Mouse (Mus musculus) hindbrain, embryonic 10.5 days (tissue): ENCODE data around the gene Bst1. TPM values are rescaled to one million over a fixed set of nuclear protein-coding genes. Genes with fewer than 3 reads are reported as not detected.

Experiments used
- DNase-seq: peaks from one replicate; pipeline ENCODE4 v3.0.0-alpha.2; 2017; ENCODE audit warnings: low spot score
- H3K27ac ChIP-seq: fragments of 300-500 bp; sonication (generic); 2 replicates; pipeline ENCODE4 v1.5.1; 2016; ENCODE audit warnings: mild to moderate bottlenecking, moderate library complexity
- H3K27me3 ChIP-seq: fragments of 300-500 bp; sonication (generic); 2 replicates; pipeline ENCODE4 v1.6.1; 2016; ENCODE audit warnings: mild to moderate bottlenecking; ENCODE audit not compliant: poor library complexity, insufficient read depth, severe bottlenecking
- H3K36me3 ChIP-seq: fragments of 300-500 bp; sonication (generic); 2 replicates; pipeline ENCODE4 v1.6.1; 2016; ENCODE audit warnings: mild to moderate bottlenecking, moderate library complexity
- H3K4me1 ChIP-seq: fragments of 300-500 bp; sonication (generic); replicated peaks from 2 replicates; pipeline ENCODE4 v1.6.1; 2016; ENCODE audit warnings: mild to moderate bottlenecking
- H3K4me3 ChIP-seq: fragments of 300-500 bp; sonication (generic); 2 replicates; pipeline ENCODE4 v1.5.1; 2016; ENCODE audit warnings: mild to moderate bottlenecking, moderate library complexity
- H3K9me3 ChIP-seq: fragments of 300-500 bp; sonication (generic); 2 replicates; pipeline ENCODE4 v1.6.1; 2016; ENCODE audit warnings: mild to moderate bottlenecking, moderate library complexity
- WGBS: fragments of 180-500 bp; shearing (Covaris S2); methylation state at CpG from one replicate; pipeline ENCODE4 v1.1.7; 2016; 5-methylcytosine and 5-hydroxymethylcytosine counted together
- polyA plus RNA-seq: library from polyadenylated mRNA; unstranded; fragments of >200 nt; fragmentation: Nextera tagmentation; extraction: Ambion mirVana; gene quantifications from 2 replicates; pipeline ENCODE4 v1.2.1, GENCODE M21; 2016

Bst1 gene
- polyA plus RNA-seq: 0.14 TPM in 1 of 2 replicates, not detected in the other

DNA sequence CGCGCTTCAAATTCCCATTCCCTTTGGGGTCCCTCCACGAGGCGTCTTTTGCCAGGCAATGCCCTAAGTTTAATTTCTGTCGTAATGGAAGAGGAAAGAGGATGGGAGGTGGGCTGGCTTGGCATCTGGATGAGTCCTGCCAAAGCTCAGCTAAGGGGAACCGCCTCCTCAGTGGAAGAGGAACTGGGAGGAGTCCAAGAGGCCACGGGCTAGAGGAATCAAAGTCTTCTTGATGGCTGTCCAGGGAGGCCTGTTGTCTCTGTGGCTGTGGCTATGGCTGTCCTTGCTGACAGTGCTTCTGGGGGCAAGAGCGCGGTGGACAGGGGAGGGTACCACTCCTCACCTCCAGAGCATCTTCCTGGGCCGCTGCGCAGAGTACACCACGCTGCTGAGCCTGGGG, at the start of gene Bst1:
Gene Bst1, plus strand, starts transcription at position 191 of the 400 bp plus-strand sequence.
- WGBS: 44% methylated on average over 12 of the region's 12 CpGs
- Histone ChIP-seq H3K27ac (no peak within 1 kb of the TSS), H3K4me3 (no peak within 1 kb of the TSS), H3K9me3 (no peaks in the 10 kb centered on the region), H3K4me1 (peaks cover 5% of the 10 kb centered on the region; the same call in 1 of the 2 replicates), H3K36me3 (no peaks in the 10 kb centered on the region), H3K27me3 (peaks cover 17% of the 10 kb centered on the region)
- DNase-seq: no peak

DNA sequence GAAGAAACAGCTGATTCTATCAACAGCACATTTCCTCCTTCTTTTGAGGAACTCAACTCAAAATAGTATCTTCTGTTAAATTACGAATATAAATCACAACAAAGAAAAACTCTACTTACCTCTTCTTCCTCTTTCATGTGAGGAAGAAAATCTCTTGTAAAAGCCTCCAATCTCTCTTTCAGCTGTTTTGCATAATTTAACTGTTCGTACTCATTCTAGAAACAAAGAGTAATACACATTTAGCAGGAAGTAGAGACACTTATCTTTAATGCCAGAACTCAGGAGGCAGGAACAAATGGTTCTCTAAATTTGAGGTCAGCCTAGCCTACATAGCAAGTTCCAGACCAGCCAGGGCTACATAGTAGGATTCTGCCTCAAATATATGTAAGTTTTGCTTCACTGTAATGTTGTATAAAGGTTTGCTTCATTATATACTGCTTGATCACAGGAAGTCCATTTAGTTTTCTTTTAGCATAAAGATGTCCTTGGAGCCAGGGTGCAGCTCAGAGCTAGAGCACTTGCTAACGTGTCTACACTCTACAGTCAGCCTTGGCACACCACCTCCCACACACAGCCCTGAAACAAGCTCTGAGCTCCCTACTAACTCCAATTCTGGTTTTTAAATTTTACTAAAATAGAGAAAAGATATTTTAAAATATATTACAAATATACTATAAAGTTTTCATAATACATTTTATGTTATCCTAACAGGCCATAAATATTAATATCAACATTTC, 47.9 kb upstream of the Bst1 start:
- WGBS: 89% methylated on average over 3 of the region's 3 CpGs
- Histone ChIP-seq H3K36me3 (peaks cover 56% of the 10 kb centered on the region), H3K27ac (no peak overlapping the region), H3K4me3 (no peak overlapping the region), H3K4me1 (no peaks in the 10 kb centered on the region), H3K9me3 (no peaks in the 10 kb centered on the region), H3K27me3 (no peaks in the 10 kb centered on the region)
- DNase-seq: no peak

DNA sequence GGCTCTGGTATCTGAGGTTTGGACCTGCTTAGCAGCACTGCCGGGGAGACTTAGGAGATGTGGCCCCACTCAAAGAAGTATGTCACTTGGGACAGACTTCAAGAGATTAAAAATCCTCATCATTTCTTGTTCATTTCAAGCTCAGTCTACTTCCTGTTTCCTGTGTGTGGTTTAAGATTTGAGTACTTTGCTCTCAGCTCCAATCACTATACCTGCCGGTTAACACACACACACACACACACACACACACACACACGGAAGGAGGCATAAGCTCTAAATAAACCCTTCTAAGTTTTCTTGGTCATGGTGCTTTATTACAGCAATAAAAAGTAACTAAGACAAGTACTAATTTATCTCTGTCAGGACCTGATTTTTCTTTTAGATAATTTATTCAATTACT, 47.1 kb upstream of the Bst1 start:
- DNase-seq: no peak
- Histone ChIP-seq H3K27me3 (no peaks in the 10 kb centered on the region), H3K36me3 (peaks cover 49% of the 10 kb centered on the region), H3K4me1 (0 out of 2 replicates have a peak, but pooled peaks cover 2% of the 10 kb centered on the region), H3K9me3 (no peaks in the 10 kb centered on the region), H3K27ac (no peak overlapping the region), H3K4me3 (no peak overlapping the region)
- WGBS: 96% methylated on average over 3 of the region's 3 CpGs

DNA sequence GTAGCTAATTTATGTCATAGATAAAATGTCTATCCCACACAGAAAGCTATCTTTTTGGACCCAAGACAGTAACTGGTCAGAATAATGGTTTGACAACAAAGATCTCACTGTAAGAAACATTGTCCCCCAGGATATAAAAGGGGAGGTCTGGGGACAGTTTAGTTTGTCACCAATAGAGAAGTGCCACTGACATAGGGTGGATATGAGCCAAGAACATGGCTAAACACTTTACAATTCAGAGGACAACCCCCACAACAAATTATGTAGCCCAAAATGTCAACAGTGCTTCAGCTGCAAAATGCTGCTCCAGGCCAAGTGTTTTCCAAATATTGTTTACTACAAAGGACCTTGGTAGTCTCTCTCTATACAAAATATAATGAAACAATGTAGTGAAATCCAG, 42.3 kb upstream of the Bst1 start:
- Histone ChIP-seq H3K36me3 (peaks cover 20% of the 10 kb centered on the region), H3K9me3 (no peaks in the 10 kb centered on the region), H3K27me3 (no peaks in the 10 kb centered on the region), H3K4me1 (peaks cover 18% of the 10 kb centered on the region), H3K4me3 (no peak overlapping the region), H3K27ac (no peak overlapping the region)
- no peak for DNase-seq

DNA sequence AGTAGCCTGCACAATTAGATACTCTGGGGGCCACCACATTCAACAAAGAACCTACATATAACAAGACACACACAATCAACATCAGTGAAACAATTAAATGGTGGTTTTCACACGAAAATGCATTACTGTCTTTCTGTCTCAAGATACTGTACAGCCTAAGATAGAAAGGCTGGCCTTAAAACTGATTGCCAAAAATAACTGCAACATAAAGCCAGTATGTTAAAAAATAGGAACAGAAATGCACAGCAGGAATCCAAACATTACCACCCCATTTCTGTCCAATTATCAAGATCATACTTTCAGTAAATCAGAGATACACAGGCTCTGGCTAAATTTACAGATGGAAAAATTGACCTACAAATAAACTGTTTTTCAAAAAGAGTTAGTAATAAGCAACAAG, 41.7 kb upstream of the Bst1 start:
- Histone ChIP-seq H3K4me1 (peaks cover 18% of the 10 kb centered on the region), H3K9me3 (no peaks in the 10 kb centered on the region), H3K36me3 (peaks cover 18% of the 10 kb centered on the region), H3K4me3 (no peak overlapping the region), H3K27ac (no peak overlapping the region), H3K27me3 (no peaks in the 10 kb centered on the region)
- 58% methylated on average over 1 of the region's 1 CpGs for WGBS
- no peak for DNase-seq

DNA sequence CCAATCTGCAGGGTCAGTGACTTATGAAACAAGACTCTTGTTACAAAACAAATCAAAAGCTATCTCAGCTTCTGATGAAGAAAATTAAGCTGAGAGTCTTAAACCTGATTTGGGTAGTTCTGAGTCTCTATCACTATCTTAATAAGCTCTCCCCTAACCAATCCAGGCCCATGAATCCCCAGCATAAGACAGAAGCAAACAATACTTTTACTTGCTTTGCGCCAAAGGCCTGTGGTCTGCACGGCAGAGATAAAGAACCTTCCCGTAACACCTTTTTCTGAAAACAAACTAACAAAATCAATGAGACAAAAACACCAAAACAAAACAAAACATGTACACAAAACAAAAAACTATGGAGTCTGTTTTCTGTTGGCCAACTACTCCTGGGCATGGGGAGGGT, 40.1 kb upstream of the Bst1 start:
- Histone ChIP-seq H3K4me1 (peaks cover 25% of the 10 kb centered on the region), H3K27ac (no peak overlapping the region), H3K27me3 (no peaks in the 10 kb centered on the region), H3K36me3 (peaks cover 11% of the 10 kb centered on the region), H3K9me3 (no peaks in the 10 kb centered on the region), H3K4me3 (no peak overlapping the region)
- no peak for DNase-seq
- 97% methylated on average over 3 of the region's 3 CpGs for WGBS

DNA sequence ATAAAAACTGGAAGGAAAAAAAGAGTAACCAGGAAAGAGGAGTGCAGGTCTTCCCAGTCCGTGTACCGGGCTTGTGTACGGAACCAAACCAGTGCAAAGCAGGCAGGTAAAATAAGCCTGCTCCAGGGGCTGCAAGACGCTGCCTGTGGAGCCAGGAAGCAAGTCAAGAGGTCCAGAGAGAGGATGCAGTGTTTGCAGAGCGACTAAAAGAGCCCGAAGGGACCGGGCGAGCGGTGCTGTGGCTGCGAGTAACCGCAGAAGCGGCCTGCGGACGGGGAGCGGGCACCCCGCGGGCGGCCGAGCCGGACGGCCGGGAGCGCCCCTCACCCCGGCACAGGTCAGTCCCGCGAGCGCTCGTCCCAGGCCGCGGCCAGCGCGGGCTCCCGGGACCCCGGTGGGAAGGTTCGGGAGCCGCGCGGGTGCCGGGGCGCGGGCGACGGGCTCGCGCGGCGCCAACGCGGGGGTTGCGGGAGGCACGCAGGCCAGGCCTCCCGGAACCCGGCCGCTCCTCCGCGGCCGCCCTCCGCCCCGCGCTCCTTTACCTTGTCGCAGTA, 37.2 kb upstream of the Bst1 start:
- Histone ChIP-seq H3K36me3 (peaks cover 11% of the 10 kb centered on the region), H3K9me3 (no peaks in the 10 kb centered on the region), H3K4me1 (peaks cover 24% of the 10 kb centered on the region), H3K27ac (peak overlapping the region; percentile 99), H3K4me3 (peak overlapping the region; percentile 86), H3K27me3 (no peaks in the 10 kb centered on the region)
- no peak for DNase-seq
- WGBS: under 1% methylated on average over 51 of the region's 61 CpGs

DNA sequence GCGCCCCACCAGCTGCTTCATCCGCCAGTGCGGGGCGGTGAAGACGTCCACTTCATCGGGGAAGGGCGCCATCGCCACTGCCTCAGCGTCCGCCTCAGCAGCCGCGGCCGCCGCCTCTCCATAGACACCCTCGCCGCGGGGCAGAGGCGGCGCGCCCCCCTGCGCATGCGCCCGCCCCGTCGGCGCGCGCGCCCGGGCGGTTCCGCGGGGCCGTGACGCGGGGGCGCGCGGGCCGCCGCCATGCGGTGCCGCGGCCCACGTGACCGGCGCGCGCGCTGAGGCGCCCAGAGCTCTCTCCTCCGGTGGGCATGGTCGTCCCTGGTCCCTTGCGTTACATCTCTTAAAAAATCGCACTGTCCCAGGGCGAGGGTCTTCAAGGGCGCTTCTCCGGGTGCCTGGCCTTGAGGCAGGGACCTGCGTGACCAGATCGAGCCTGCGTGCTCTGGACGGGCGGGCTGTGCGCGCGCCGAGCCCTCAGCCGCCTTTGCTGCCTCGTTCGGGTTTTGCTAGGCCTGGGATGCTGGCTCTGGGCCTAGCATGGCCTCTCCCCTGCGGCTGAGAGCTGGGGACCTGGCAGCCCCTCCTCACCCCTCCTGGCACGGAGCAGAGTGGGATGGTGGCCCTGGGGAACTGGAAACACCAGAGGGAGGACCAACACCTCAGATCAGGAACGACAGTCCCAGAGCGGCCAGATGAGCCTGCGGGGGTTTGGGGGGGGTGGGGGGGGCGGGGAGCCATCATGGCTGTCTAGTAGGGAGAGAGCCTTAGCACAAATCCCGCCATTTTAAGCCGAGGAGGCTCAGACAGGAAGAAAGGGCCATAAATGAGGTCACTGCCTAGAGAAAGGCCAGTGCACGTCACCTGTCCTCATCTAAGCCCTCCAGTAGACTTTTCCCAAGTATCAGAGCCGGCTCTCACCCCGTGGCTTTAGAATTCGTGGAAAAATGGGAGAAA, 36.4 kb upstream of the Bst1 start:
- WGBS: 4% methylated on average over 82 of the region's 82 CpGs
- H3K4me1 ChIP-seq: peaks cover 18% of the 10 kb centered on the region
- no peaks in the 10 kb centered on the region for H3K9me3 ChIP-seq
- H3K36me3 ChIP-seq: peaks cover 11% of the 10 kb centered on the region
- H3K4me3 ChIP-seq: peak overlapping the region; percentile 86
- H3K27me3 ChIP-seq: no peaks in the 10 kb centered on the region
- DNase-seq: peak; percentile 84
- peak overlapping the region; percentile 99 for H3K27ac ChIP-seq

DNA sequence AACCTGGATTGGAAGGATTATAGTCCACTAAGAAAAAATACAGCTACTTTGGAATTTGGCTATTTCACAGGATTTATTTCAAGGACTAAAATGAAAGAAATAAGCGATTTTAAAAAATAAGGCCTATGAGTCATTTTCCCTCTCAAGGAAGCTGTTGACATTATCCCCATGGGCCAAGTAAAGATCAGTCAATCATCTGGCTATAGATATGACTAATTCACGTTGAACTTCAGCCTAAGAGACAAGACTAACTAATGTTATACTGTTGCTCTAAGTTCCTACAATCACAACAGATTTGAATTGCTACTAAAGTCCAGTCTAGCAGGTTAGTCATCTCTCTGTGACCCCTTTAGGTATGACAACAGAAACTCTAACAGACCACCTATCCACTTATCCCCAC, 34.7 kb upstream of the Bst1 start:
- whole genome bisulfite sequencing: 91% methylated on average over 2 of the region's 2 CpGs
- Histone ChIP-seq H3K9me3 (no peaks in the 10 kb centered on the region), H3K36me3 (peaks cover 6% of the 10 kb centered on the region), H3K27ac (no peak overlapping the region), H3K27me3 (no peaks in the 10 kb centered on the region), H3K4me3 (no peak overlapping the region), H3K4me1 (peaks cover 18% of the 10 kb centered on the region)
- no peak for DNase-seq

DNA sequence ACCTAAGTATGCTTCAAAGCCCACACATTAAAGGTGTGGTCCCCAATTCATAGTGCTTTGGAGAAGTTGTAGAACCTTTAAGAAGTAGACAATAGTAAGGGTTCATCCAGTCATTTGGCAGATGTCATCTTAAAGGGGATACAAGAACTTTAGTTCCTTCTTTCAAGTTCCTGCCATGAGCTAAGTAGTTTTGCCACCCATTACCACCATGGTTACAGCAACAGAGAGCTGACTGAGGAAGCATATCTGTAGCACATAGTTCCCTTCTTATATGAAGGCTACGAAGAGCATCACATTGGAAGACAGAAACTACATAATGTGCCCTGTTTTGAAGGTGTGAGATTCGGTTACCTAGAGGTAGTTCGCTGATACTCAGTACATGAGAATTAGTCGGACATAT, 32.1 kb upstream of the Bst1 start:
- no peak overlapping the region for H3K4me3 ChIP-seq
- no peak for DNase-seq
- no peaks in the 10 kb centered on the region for H3K9me3 ChIP-seq
- H3K4me1 ChIP-seq: peaks cover 7% of the 10 kb centered on the region
- H3K36me3 ChIP-seq: no peaks in the 10 kb centered on the region
- 92% methylated on average over 4 of the region's 4 CpGs for WGBS
- no peaks in the 10 kb centered on the region for H3K27me3 ChIP-seq
- no peak overlapping the region for H3K27ac ChIP-seq

DNA sequence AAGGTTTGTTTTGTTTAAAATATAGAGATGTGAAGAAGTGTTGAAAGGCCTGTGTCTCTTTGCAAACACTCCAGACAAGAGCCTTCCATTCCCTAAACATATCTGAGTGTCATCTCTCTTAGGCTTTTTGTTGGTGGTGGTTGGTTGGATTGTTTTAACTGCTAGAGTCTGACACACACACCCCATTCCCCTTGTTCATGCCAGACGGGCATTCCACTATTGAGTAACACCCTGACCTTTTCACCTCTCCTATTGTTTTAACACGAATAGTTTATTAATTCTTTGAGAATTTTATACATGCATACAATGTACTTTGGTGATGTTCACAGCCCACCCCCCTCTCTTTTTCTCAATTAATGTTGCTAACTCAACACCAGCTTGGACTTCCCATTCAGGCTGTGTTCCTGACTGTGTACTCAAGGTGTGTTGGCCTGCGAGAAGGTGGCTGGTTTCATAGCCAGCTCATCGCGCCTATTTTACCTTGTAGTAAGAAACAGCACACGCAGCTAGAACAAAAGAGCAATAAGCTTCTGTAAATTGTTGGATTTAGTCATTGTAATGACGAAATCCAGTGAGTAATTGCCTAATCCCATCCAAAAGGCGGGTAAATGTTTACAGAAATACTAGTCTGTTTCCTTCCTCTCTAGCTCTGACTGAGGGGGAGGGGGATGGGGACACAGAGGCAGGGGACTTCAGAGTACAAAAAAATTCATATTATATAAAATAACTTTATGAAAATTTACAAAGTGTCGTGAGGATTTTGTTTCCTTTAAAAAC, 30.5 kb upstream of the Bst1 start:
- DNase-seq: no peak
- Histone ChIP-seq H3K27me3 (no peaks in the 10 kb centered on the region), H3K4me1 (no peaks in the 10 kb centered on the region), H3K27ac (no peak overlapping the region), H3K36me3 (no peaks in the 10 kb centered on the region), H3K9me3 (no peaks in the 10 kb centered on the region), H3K4me3 (no peak overlapping the region)
- 82% methylated on average over 9 of the region's 9 CpGs for WGBS

DNA sequence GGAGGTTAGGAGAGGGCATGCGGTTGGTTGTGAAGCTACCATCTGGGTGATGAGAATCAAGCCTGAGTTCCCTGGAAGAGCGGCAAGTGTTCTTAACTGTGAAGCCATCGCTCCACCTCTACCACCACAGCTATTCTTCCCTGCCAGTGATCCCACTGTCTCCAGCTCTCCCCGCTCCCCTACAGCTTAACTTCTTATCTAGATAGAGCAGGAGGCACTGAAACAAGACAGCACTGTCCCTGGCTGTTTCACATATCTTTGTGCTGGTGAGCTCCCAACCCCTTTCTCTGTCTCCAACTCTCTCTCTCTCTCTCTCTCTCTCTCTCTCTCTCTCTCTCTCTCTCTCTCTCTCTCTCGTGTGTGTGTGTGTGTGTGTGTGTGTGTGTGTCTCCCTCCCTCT, 26.3 kb upstream of the Bst1 start:
- no peak overlapping the region for H3K4me3 ChIP-seq
- H3K27me3 ChIP-seq: no peaks in the 10 kb centered on the region
- DNase-seq: no peak
- H3K27ac ChIP-seq: no peak overlapping the region
- no peaks in the 10 kb centered on the region for H3K36me3 ChIP-seq
- H3K4me1 ChIP-seq: no peaks in the 10 kb centered on the region
- WGBS: 84% methylated on average over 5 of the region's 5 CpGs
- no peaks in the 10 kb centered on the region for H3K9me3 ChIP-seq
